Mouse (Mus musculus): ENCODE measurements around the gene 1700020A23Rik. TPM values are rescaled to one million over a fixed set of nuclear protein-coding genes. Genes with fewer than 3 reads are reported as not detected.

1700020A23Rik gene
- total and polyA plus RNA-seq, 3 experiments, result not detected

DNA sequence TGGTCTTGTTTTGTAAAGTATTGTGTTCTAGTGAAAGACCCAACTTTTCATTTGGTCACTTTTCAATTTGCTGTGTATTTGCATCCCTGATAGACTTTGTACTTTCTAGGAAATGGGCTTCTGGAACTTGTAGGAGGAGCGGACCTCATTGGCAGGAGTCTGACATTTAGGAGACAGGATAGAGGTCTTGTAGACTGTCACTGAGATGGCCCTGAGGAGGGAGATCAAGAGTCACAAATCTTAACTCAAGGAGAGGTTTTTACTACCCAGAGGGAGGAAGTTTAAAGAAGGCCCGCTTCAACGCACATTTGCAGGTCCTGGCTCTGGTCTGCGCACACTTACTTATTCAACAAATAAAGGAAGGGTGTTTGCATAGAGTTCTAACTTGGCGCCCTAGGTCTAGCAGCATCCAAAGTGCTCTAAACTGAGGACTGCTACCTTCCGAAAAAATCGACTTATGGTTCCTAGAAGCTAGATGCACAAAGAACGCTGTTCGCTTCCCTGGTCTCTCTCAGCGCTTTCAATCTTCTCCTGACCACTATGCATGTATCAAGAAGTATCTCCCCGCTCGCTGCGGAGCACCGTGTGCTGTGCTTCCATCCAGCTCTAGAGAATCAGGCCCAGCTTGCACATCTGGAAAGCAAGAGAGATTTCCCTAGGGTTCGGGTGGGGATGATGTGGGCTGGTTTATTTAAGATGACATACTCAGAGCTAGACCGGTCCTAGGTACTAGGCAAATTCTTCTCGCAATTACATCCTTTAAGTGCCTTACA, 44.1 kb downstream of the 1700020A23Rik start:
- DNase-seq (ENCODE audit: low read depth, low spot score), result peak; percentile 36
- Histone ChIP-seq H3K9ac (ENCODE audit: control insufficient read depth, low read depth, low read length, poor library complexity, severe bottlenecking) (peak overlapping the region; percentile 93), H3K27ac (ENCODE audit: control insufficient read depth, low read depth, low read length) (no peak overlapping the region), H3K4me1 (ENCODE audit: control insufficient read depth in 1 of 2, insufficient read depth in 2 of 2, low read length in 2 of 2) (peaks cover 11 to 24% of the 10 kb centered on the region in 2 experiments), H3K36me3 (ENCODE audit: control insufficient read depth in 1 of 2, insufficient read depth in 2 of 2, low read length in 2 of 2) (peaks cover 0 to 33% of the 10 kb centered on the region in 2 experiments; a peak in 2 of 4 replicates), H3K79me2 (ENCODE audit: control insufficient read depth, insufficient read depth, low read length, poor library complexity) (peaks cover 24% of the 10 kb centered on the region), H3K4me3 (ENCODE audit: control insufficient read depth in 1 of 2, insufficient read depth in 1 of 2, low read depth in 2 of 2, low read length in 2 of 2) (peak overlapping the region; percentile 87 to 97), H3K27me3 (ENCODE audit: control insufficient read depth in 1 of 2, insufficient read depth in 2 of 2, low read length in 2 of 2) (no peaks in the 10 kb centered on the region), H3K9me3 (replicated peaks; ENCODE audit: insufficient read depth, low read length) (no peaks in the 10 kb centered on the region)
- TF ChIP-seq EP300 (IDR thresholded peaks at IDR 0.05; ENCODE audit: low read depth in 1 of 2, low read length in 2 of 2) (no peak), SIN3A (IDR thresholded peaks at IDR 0.05; ENCODE audit: low read length) (peak; percentile 40; the same call in 1 of the 2 replicates), ZKSCAN1 (IDR thresholded peaks at IDR 0.05; ENCODE audit: low read depth, low read length) (no peak), GATA1 (IDR thresholded peaks at IDR 0.05; ENCODE audit: low read depth, low read length) (no peak)

DNA sequence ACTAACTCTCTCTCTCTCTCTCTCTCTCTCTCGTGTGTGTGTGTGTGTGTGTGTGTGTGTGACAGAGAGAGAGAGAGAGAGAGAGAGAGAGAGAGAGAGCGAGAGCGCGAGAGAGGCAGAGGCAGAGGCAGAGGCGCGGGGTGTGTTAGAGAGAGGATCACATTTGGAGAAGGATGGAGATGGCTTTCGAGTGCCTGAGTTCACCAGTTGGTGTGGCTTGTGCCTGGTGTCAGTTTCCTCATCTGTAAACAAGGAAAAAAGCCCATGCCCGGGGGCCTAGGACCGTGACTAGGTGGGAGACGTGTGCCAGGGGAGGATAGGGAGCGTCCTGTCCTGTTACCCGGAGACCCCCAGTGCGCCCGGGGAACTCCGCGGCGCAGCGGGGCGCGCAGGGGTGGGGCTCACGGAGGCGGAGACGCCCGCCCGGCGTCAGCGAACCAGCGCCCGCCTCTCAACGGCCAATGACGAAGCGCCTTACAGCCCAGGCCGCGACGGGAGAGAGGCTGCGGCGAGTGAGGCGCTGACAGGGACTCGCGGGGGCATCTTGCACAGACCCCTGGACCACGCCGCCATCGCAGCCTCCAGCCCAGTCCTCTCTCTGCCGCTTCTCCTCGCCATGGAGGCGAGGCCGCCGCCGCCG, 44.9 kb downstream of the 1700020A23Rik start, which contains the start of gene Ptpra:
TSS of gene Ptpra (plus strand) at position 485 of the 640 bp plus-strand sequence.
- Histone ChIP-seq H3K79me2 (ENCODE audit: control insufficient read depth, insufficient read depth, low read length, poor library complexity) (peaks cover 31% of the 10 kb centered on the region), H3K36me3 (ENCODE audit: control insufficient read depth in 1 of 2, insufficient read depth in 2 of 2, low read length in 2 of 2) (peaks cover 0 to 40% of the 10 kb centered on the region in 2 experiments; a peak in 2 of 4 replicates), H3K27me3 (ENCODE audit: control insufficient read depth in 1 of 2, insufficient read depth in 2 of 2, low read length in 2 of 2) (no peaks in the 10 kb centered on the region), H3K4me1 (ENCODE audit: control insufficient read depth in 1 of 2, insufficient read depth in 2 of 2, low read length in 2 of 2) (peaks cover 17 to 31% of the 10 kb centered on the region in 2 experiments), H3K9ac (ENCODE audit: control insufficient read depth, low read depth, low read length, poor library complexity, severe bottlenecking) (peak within 1 kb of the TSS; percentile 93), H3K27ac (ENCODE audit: control insufficient read depth, low read depth, low read length) (peak within 1 kb of the TSS; percentile 65), H3K9me3 (replicated peaks; ENCODE audit: insufficient read depth, low read length) (no peaks in the 10 kb centered on the region), H3K4me3 (ENCODE audit: control insufficient read depth in 1 of 2, insufficient read depth in 1 of 2, low read depth in 2 of 2, low read length in 2 of 2) (peak within 1 kb of the TSS; percentile 87 to 97)
- DNase-seq (ENCODE audit: low read depth, low spot score), result peak; percentile 91
- TF ChIP-seq ELF1 (IDR thresholded peaks at IDR 0.05; ENCODE audit: low read depth, low read length), result 0 out of 2 replicates have a peak, but pooled peaks have one; percentile 9
- no peak for TF ChIP-seq USF2 (IDR thresholded peaks at IDR 0.05; ENCODE audit: borderline replicate concordance in 1 of 2, insufficient read depth in 1 of 2, low read depth in 1 of 2, low read length in 2 of 2)
- no peak; the same call in 1 of the 2 replicates for TF ChIP-seq KAT2A (conservative IDR thresholded peaks at IDR 0.05; ENCODE audit: low read depth, low read length)
- no peak; the same call in 1 of the 2 replicates for TF ChIP-seq MXI1 (IDR thresholded peaks at IDR 0.05; ENCODE audit: low read depth, low read length)
- TF ChIP-seq ZMIZ1 (IDR thresholded peaks at IDR 0.05; ENCODE audit: low read depth, low read length), result peak; percentile 88
- TF ChIP-seq ZNF384 (IDR thresholded peaks at IDR 0.05; ENCODE audit: low read depth, low read length), result no peak
- TF ChIP-seq POLR2AphosphoS2 (IDR thresholded peaks at IDR 0.05; ENCODE audit: low read length), result peak; percentile 82
- peak; percentile 20; the same call in 1 of the 2 replicates for TF ChIP-seq JUND (IDR thresholded peaks at IDR 0.05; ENCODE audit: low read depth, low read length)
- TF ChIP-seq SMC3 (IDR thresholded peaks at IDR 0.05; ENCODE audit: low read depth, low read length), result no peak
- peak; percentile 56; the same call in 1 of the 2 replicates for TF ChIP-seq SIN3A (IDR thresholded peaks at IDR 0.05; ENCODE audit: low read length)
- peak; percentile 88 for TF ChIP-seq NELFE (IDR thresholded peaks at IDR 0.05; ENCODE audit: low read depth, low read length)
- peak; percentile 81 to 93 for TF ChIP-seq POLR2A (IDR thresholded peaks at IDR 0.05; ENCODE audit: control insufficient read depth in 1 of 2, insufficient read depth in 1 of 2, low read depth in 1 of 2, low read length in 2 of 2, poor library complexity in 1 of 2)
- TF ChIP-seq MAZ (IDR thresholded peaks at IDR 0.05; ENCODE audit: low read depth, low read length), result peak; percentile 44; the same call in 1 of the 2 replicates
- no peak for TF ChIP-seq CHD2 (IDR thresholded peaks at IDR 0.05; ENCODE audit: low read length)
- no peak for TF ChIP-seq ZKSCAN1 (IDR thresholded peaks at IDR 0.05; ENCODE audit: low read depth, low read length)
- TF ChIP-seq POLR2AphosphoS5 (IDR thresholded peaks at IDR 0.05; ENCODE audit: borderline replicate concordance, low read depth, low read length), result no peak
- no peak for TF ChIP-seq CHD1 (IDR thresholded peaks at IDR 0.05; ENCODE audit: low read depth, low read length)
- peak; percentile 68 for TF ChIP-seq NRF1 (IDR thresholded peaks at IDR 0.05; ENCODE audit: insufficient read depth, low read depth, low read length, poor library complexity, severe bottlenecking)
- TF ChIP-seq MAFK (IDR thresholded peaks at IDR 0.05; ENCODE audit: borderline replicate concordance, low read depth, low read length), result no peak
- 0 out of 2 replicates have a peak, but pooled peaks have one; percentile 13 for TF ChIP-seq USF1 (IDR thresholded peaks at IDR 0.05; ENCODE audit: low read depth, low read length)
- no peak for TF ChIP-seq MEF2A (IDR thresholded peaks at IDR 0.05; ENCODE audit: extremely low read depth, insufficient replicate concordance, low read depth, low read length, poor library complexity, severe bottlenecking)
- peak; percentile 73; the same call in 1 of the 2 replicates for TF ChIP-seq HCFC1 (IDR thresholded peaks at IDR 0.05; ENCODE audit: low read depth, low read length)
- no peak; a peak in 1 of 4 replicates for TF ChIP-seq EP300 (IDR thresholded peaks at IDR 0.05; ENCODE audit: low read depth in 1 of 2, low read length in 2 of 2)
- TF ChIP-seq UBTF (IDR thresholded peaks at IDR 0.05; ENCODE audit: borderline replicate concordance, insufficient read depth, low read depth, low read length), result no peak
- peak; percentile 50; the same call in 1 of the 2 replicates for TF ChIP-seq GABPA (IDR thresholded peaks at IDR 0.05; ENCODE audit: low read depth, low read length)
- TF ChIP-seq MAX (IDR thresholded peaks at IDR 0.05; ENCODE audit: low read length), result peak; percentile 43; the same call in 1 of the 2 replicates

Measured in MEL (cell line).